Mouse (Mus musculus): ENCODE results near the gene Olfr706. TPM values are rescaled to one million over a fixed set of nuclear protein-coding genes. Genes with fewer than 3 reads are reported as not detected.

Olfr706 gene
- polyA plus RNA-seq, 1 experiment from 2014 or later, result not detected

Other genes starting within 250 kb of the Olfr706 start
- gene Olfr693, start 207.6 kb downstream of the Olfr706 start, polyA plus RNA-seq (2015; fragmentation: Nextera tagmentation; extraction: Ambion mirVana), result not detected in 2 replicates
- not detected in 2 replicates for gene Olfr694, start 196.3 kb downstream of the Olfr706 start, polyA plus RNA-seq (2015; fragmentation: Nextera tagmentation; extraction: Ambion mirVana)
- not detected in 2 replicates for gene Olfr695, start 171.8 kb downstream of the Olfr706 start, polyA plus RNA-seq (2015; fragmentation: Nextera tagmentation; extraction: Ambion mirVana)
- gene Olfr697, start 145.7 kb downstream of the Olfr706 start, polyA plus RNA-seq (2015; fragmentation: Nextera tagmentation; extraction: Ambion mirVana), result not detected in 2 replicates
- gene Olfr698, start 132.8 kb downstream of the Olfr706 start, polyA plus RNA-seq (2015; fragmentation: Nextera tagmentation; extraction: Ambion mirVana), result not detected in 2 replicates
- gene Olfr699, start 95.0 kb downstream of the Olfr706 start, polyA plus RNA-seq (2015; fragmentation: Nextera tagmentation; extraction: Ambion mirVana), result not detected in 2 replicates
- not detected in 2 replicates for gene Olfr700, start 79.3 kb downstream of the Olfr706 start, polyA plus RNA-seq (2015; fragmentation: Nextera tagmentation; extraction: Ambion mirVana)
- gene Olfr701, start 74.0 kb downstream of the Olfr706 start, polyA plus RNA-seq (2015; fragmentation: Nextera tagmentation; extraction: Ambion mirVana), result not detected in 2 replicates
- gene Olfr702, start 54.3 kb downstream of the Olfr706 start, polyA plus RNA-seq (2015; fragmentation: Nextera tagmentation; extraction: Ambion mirVana), result not detected in 2 replicates
- not detected in 2 replicates for gene Olfr703, start 44.8 kb downstream of the Olfr706 start, polyA plus RNA-seq (2015; fragmentation: Nextera tagmentation; extraction: Ambion mirVana)
- not detected in 2 replicates for gene Olfr704, start 25.0 kb downstream of the Olfr706 start, polyA plus RNA-seq (2015; fragmentation: Nextera tagmentation; extraction: Ambion mirVana)
- not detected in 2 replicates for gene Olfr705, start 11.3 kb downstream of the Olfr706 start, polyA plus RNA-seq (2015; fragmentation: Nextera tagmentation; extraction: Ambion mirVana)
- gene Olfr707, start 13.1 kb upstream of the Olfr706 start, polyA plus RNA-seq (2015; fragmentation: Nextera tagmentation; extraction: Ambion mirVana), result not detected in 2 replicates
- not detected in 2 replicates for gene Olfr1532-ps1, start 19.8 kb upstream of the Olfr706 start, polyA plus RNA-seq (2015; fragmentation: Nextera tagmentation; extraction: Ambion mirVana)
- gene Olfr709-ps1, start 44.1 kb upstream of the Olfr706 start, polyA plus RNA-seq (2015; fragmentation: Nextera tagmentation; extraction: Ambion mirVana), result not detected in 2 replicates
- gene Olfr710, start 60.1 kb upstream of the Olfr706 start, polyA plus RNA-seq (2015; fragmentation: Nextera tagmentation; extraction: Ambion mirVana), result not detected in 2 replicates
- not detected in 2 replicates for gene Olfr6, start 75.8 kb upstream of the Olfr706 start, polyA plus RNA-seq (2015; fragmentation: Nextera tagmentation; extraction: Ambion mirVana)
- gene Olfr711, start 87.3 kb upstream of the Olfr706 start, polyA plus RNA-seq (2015; fragmentation: Nextera tagmentation; extraction: Ambion mirVana), result not detected in 2 replicates
- gene Olfr2, start 117.9 kb upstream of the Olfr706 start, polyA plus RNA-seq (2015; fragmentation: Nextera tagmentation; extraction: Ambion mirVana), result not detected in 2 replicates
- not detected in 2 replicates for gene Olfr713, start 143.0 kb upstream of the Olfr706 start, polyA plus RNA-seq (2015; fragmentation: Nextera tagmentation; extraction: Ambion mirVana)
- not detected in 2 replicates for gene Olfr714, start 182.8 kb upstream of the Olfr706 start, polyA plus RNA-seq (2015; fragmentation: Nextera tagmentation; extraction: Ambion mirVana)
- not detected in 2 replicates for gene Olfr17, start 205.1 kb upstream of the Olfr706 start, polyA plus RNA-seq (2015; fragmentation: Nextera tagmentation; extraction: Ambion mirVana)
- not detected in 2 replicates for gene Olfr715b, start 222.2 kb upstream of the Olfr706 start, polyA plus RNA-seq (2015; fragmentation: Nextera tagmentation; extraction: Ambion mirVana)
- not detected in 2 replicates for gene Olfr715, start 242.9 kb upstream of the Olfr706 start, polyA plus RNA-seq (2015; fragmentation: Nextera tagmentation; extraction: Ambion mirVana)

All from forebrain, embryonic 16.5 days (tissue).